Mouse (Mus musculus) lung, embryonic 15.5 days (tissue): ENCODE measurements around the gene Arhgef3. TPM values are rescaled to one million over a fixed set of nuclear protein-coding genes. Genes with fewer than 3 reads are reported as not detected.

Experiments used
- ATAC-seq: fragments of 200-750 bp; cut with Nextera tagmentation; 2 replicates; pipeline ENCODE4 v1.8.0; 2017; ENCODE audit warnings: moderate number of reproducible peaks, borderline replicate concordance; ENCODE audit not compliant: low FRiP score, low TSS enrichment; ENCODE audit errors: extremely low read depth
- H3K27ac ChIP-seq: fragments of 300-500 bp; sonication (generic); 2 replicates; pipeline ENCODE4 v1.5.1; 2015; ENCODE audit warnings: moderate library complexity, mild to moderate bottlenecking, inconsistent platforms
- H3K27me3 ChIP-seq: fragments of 300-500 bp; sonication (generic); 2 replicates; pipeline ENCODE4 v1.6.1; 2015; ENCODE audit warnings: inconsistent platforms
- H3K36me3 ChIP-seq: fragments of 300-500 bp; sonication (generic); 2 replicates; pipeline ENCODE4 v1.6.1; 2015; ENCODE audit warnings: inconsistent platforms
- H3K4me1 ChIP-seq: fragments of 300-500 bp; sonication (generic); 2 replicates; pipeline ENCODE4 v1.6.1; 2015; ENCODE audit warnings: inconsistent platforms
- H3K4me2 ChIP-seq: fragments of 300-500 bp; sonication (generic); 2 replicates; pipeline ENCODE4 v1.6.1; 2015; ENCODE audit warnings: inconsistent platforms, mild to moderate bottlenecking, moderate library complexity
- H3K4me3 ChIP-seq: fragments of 300-500 bp; sonication (generic); 2 replicates; pipeline ENCODE4 v1.5.1; 2015; ENCODE audit warnings: mild to moderate bottlenecking, inconsistent platforms
- H3K9ac ChIP-seq: fragments of 300-500 bp; sonication (generic); 2 replicates; pipeline ENCODE4 v1.6.1; 2015; ENCODE audit warnings: inconsistent platforms
- H3K9me3 ChIP-seq: fragments of 300-500 bp; sonication (generic); 2 replicates; pipeline ENCODE4 v1.6.1; 2016; ENCODE audit warnings: inconsistent platforms
- WGBS: fragments of 180-500 bp; shearing (Covaris S2); methylation state at CpG from one replicate; pipeline ENCODE4 v1.1.7; 2015; 5-methylcytosine and 5-hydroxymethylcytosine counted together
- polyA plus RNA-seq: library from polyadenylated mRNA; unstranded; fragments of >200 nt; fragmentation: Nextera tagmentation; extraction: Ambion mirVana; gene quantifications from 2 replicates; pipeline ENCODE4 v1.2.1, GENCODE M21; 2015

Gene Arhgef3
- polyA plus RNA-seq, 1 experiment from 2014 or later: 10.9 TPM

GRCm38 (mm10) chr14:27347666-27348065 lies 233.0 kb downstream of the Arhgef3 start:
- WGBS: 69% methylated on average over 5 of the region's 5 CpGs
- peaks cover 26% of the 10 kb centered on the region for H3K4me1 ChIP-seq
- no peak overlapping the region for H3K4me2 ChIP-seq
- no peak overlapping the region for H3K9ac ChIP-seq
- H3K36me3 ChIP-seq: no peaks in the 10 kb centered on the region
- no peak for ATAC-seq
- H3K4me3 ChIP-seq: no peak overlapping the region
- no peaks in the 10 kb centered on the region for H3K27me3 ChIP-seq
- H3K27ac ChIP-seq: no peak overlapping the region
- no peaks in the 10 kb centered on the region for H3K9me3 ChIP-seq

DNA sequence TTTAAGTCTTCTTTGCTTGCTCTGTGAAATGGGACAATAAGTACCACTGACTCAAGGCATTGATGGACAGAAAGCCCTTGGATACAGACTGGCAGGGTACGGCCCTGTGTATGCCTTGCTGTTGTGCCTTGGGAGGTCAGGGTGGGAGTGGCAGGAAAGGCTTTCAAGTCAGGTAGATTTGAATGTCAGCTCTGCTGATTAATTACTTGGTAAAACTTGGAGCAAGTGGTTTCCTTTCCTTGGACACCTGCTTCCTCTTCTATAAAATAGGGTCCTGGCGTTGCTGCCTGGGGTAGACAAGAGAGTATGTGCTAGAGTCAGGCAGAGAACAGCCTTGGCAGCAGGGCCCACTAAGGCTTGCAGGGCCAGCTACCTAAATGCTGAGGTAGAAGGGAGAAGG lies 233.4 kb downstream of the Arhgef3 start:
- no peaks in the 10 kb centered on the region for H3K27me3 ChIP-seq
- no peaks in the 10 kb centered on the region for H3K9me3 ChIP-seq
- H3K27ac ChIP-seq: no peak overlapping the region
- no peak overlapping the region for H3K4me3 ChIP-seq
- H3K4me2 ChIP-seq: no peak overlapping the region
- 69% methylated on average over 2 of the region's 2 CpGs for WGBS
- ATAC-seq: no peak
- peaks cover 30% of the 10 kb centered on the region for H3K4me1 ChIP-seq
- H3K36me3 ChIP-seq: no peaks in the 10 kb centered on the region
- H3K9ac ChIP-seq: no peak overlapping the region

DNA sequence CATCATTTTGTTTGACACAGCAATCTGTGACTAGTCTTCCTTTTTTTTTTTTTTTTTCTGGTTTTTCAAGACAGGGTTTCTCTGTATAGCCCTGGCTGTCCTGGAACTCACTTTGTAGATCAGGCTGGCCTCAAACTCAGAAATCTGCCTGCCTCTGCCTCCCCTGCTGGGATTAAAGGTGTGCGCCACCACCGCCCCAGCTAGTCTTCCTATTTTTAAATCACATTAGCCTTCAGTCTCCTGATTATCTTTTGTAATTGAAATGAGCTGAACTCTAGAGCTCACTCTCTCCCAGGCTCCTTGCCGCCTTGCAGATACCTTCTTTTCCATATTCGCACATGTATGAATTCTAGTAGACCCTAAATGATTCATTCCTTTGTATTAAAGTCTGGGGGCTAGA lies 234.0 kb downstream of the Arhgef3 start:
- no peak overlapping the region for H3K27ac ChIP-seq
- no peaks in the 10 kb centered on the region for H3K27me3 ChIP-seq
- no peak overlapping the region for H3K4me2 ChIP-seq
- peaks cover 32% of the 10 kb centered on the region for H3K4me1 ChIP-seq
- no peaks in the 10 kb centered on the region for H3K36me3 ChIP-seq
- no peak overlapping the region for H3K9ac ChIP-seq
- no peak for ATAC-seq
- no peak overlapping the region for H3K4me3 ChIP-seq
- H3K9me3 ChIP-seq: no peaks in the 10 kb centered on the region
- 91% methylated on average over 4 of the region's 4 CpGs for WGBS

GRCm38 (mm10) chr14:27349120-27349519 lies 234.4 kb downstream of the Arhgef3 start:
- 42% methylated on average over 3 of the region's 3 CpGs for WGBS
- ATAC-seq: no peak
- H3K27me3 ChIP-seq: no peaks in the 10 kb centered on the region
- H3K27ac ChIP-seq: no peak overlapping the region
- peaks cover 32% of the 10 kb centered on the region for H3K4me1 ChIP-seq
- H3K4me2 ChIP-seq: no peak overlapping the region
- no peak overlapping the region for H3K9ac ChIP-seq
- H3K36me3 ChIP-seq: no peaks in the 10 kb centered on the region
- no peaks in the 10 kb centered on the region for H3K9me3 ChIP-seq
- no peak overlapping the region for H3K4me3 ChIP-seq

GRCm38 (mm10) chr14:27349828-27350729 lies 235.4 kb downstream of the Arhgef3 start:
- no peak for ATAC-seq
- no peak overlapping the region for H3K4me3 ChIP-seq
- H3K27ac ChIP-seq: peak overlapping the region; percentile 92
- no peaks in the 10 kb centered on the region for H3K36me3 ChIP-seq
- no peaks in the 10 kb centered on the region for H3K27me3 ChIP-seq
- H3K9ac ChIP-seq: no peak overlapping the region
- 69% methylated on average over 17 of the region's 17 CpGs for WGBS
- H3K4me2 ChIP-seq: no peak overlapping the region
- H3K9me3 ChIP-seq: no peaks in the 10 kb centered on the region
- peaks cover 32% of the 10 kb centered on the region for H3K4me1 ChIP-seq

GRCm38 (mm10) chr14:27351051-27351475 lies 236.4 kb downstream of the Arhgef3 start:
- no peaks in the 10 kb centered on the region for H3K27me3 ChIP-seq
- no peaks in the 10 kb centered on the region for H3K9me3 ChIP-seq
- 56% methylated on average over 5 of the region's 5 CpGs for WGBS
- no peaks in the 10 kb centered on the region for H3K36me3 ChIP-seq
- ATAC-seq: no peak
- H3K4me3 ChIP-seq: no peak overlapping the region
- peak overlapping the region; percentile 92 for H3K27ac ChIP-seq
- H3K4me2 ChIP-seq: 0 out of 2 replicates have a peak overlapping the region, but pooled peaks have one; percentile 4
- peaks cover 33% of the 10 kb centered on the region for H3K4me1 ChIP-seq
- no peak overlapping the region for H3K9ac ChIP-seq

DNA sequence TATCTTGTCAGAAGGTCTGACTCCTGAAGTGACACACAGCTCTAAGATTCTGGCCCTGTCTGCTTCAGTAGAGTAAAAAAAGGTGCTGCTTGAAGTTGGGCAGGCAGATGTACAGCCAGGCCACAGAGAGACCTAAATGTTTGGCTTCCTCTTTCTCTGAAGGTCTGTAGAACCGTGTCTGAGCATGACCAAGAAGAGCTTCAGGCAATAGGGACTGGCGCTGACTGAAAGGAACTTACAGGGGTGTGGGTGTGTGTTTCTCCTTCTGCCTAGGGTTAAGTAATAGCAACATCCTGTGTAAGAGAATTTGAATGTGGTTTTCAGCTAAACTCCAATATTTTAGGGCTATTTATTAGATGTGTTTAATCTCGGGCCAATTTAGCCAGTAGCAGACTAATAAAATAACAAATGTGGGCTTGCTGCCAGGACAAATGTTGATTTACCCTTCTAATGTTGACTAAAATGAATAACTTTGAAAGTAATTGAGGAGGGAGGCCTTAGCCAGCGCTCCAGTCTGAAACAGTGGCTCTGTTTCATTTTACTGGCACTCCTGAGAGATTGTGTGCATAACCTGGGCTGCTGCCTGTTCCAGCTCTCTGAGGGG lies 236.9 kb downstream of the Arhgef3 start:
- peak overlapping the region; percentile 4; the same call in 1 of the 2 replicates for H3K4me2 ChIP-seq
- no peaks in the 10 kb centered on the region for H3K36me3 ChIP-seq
- H3K9ac ChIP-seq: no peak overlapping the region
- no peak overlapping the region for H3K4me3 ChIP-seq
- peak overlapping the region; percentile 92 for H3K27ac ChIP-seq
- no peaks in the 10 kb centered on the region for H3K9me3 ChIP-seq
- WGBS: 7% methylated on average over 4 of the region's 4 CpGs
- peaks cover 37% of the 10 kb centered on the region for H3K4me1 ChIP-seq
- ATAC-seq: peak; percentile 74; the same call in 1 of the 2 replicates
- no peaks in the 10 kb centered on the region for H3K27me3 ChIP-seq

DNA sequence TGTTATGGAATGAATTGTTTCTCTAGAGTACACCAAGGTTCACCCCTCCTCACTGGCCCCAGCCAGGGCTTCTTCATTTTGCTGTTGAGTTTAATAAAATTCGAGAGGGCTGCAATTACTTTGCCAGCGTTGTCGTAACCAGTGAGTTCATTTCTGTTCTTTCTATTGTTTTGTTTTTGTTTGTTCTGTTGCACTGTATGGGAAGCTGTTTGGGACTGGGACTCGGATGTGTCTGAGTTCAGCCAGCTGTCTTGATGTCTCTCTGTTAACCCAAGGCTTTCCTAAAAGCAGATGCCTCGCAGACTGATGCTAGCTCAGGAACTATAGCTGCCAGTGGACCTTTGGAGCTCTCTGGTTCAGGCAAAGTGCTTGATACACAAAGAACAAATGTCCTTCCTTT lies 237.8 kb downstream of the Arhgef3 start:
- 55% methylated on average over 5 of the region's 5 CpGs for WGBS

GRCm38 (mm10) chr14:27355151-27355550 lies 240.5 kb downstream of the Arhgef3 start:
- Histone ChIP-seq H3K36me3 (no peaks in the 10 kb centered on the region), H3K27me3 (no peaks in the 10 kb centered on the region), H3K4me3 (no peak overlapping the region), H3K9ac (no peak overlapping the region), H3K4me2 (no peak overlapping the region), H3K9me3 (no peaks in the 10 kb centered on the region), H3K4me1 (peaks cover 36% of the 10 kb centered on the region), H3K27ac (no peak overlapping the region)
- ATAC-seq: no peak
- 65% methylated on average over 6 of the region's 6 CpGs for WGBS

More for the DNA sequence above, 237.8 kb downstream of the Arhgef3 start:
- no peak for ATAC-seq
- no peak overlapping the region for H3K4me3 ChIP-seq
- peak overlapping the region; percentile 92 for H3K27ac ChIP-seq
- no peaks in the 10 kb centered on the region for H3K36me3 ChIP-seq
- H3K4me1 ChIP-seq: peaks cover 37% of the 10 kb centered on the region
- no peak overlapping the region; the same call in 1 of the 2 replicates for H3K4me2 ChIP-seq
- no peaks in the 10 kb centered on the region for H3K27me3 ChIP-seq
- H3K9me3 ChIP-seq: no peaks in the 10 kb centered on the region
- H3K9ac ChIP-seq: no peak overlapping the region

DNA sequence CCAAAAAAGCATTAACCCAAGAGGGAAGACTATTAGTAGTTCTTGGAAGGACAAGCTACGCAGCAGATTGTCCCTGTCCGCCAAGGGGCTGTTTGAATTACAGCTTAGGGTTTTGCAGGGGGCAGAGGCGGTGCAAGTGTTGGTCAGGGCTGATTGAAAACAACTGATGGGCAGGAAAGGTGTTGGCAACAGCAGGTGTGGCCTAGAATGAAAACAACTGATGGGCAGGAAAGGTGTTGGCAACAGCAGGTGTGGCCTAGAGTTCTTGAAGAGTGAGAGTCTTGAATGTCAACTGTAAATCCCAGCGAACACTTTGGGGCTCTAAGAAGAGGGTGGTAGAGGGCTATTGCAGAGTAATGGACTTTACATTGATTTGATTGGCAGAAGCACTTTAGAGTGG lies 241.2 kb downstream of the Arhgef3 start:
- H3K36me3 ChIP-seq: no peaks in the 10 kb centered on the region
- no peak overlapping the region for H3K4me3 ChIP-seq
- H3K27me3 ChIP-seq: no peaks in the 10 kb centered on the region
- H3K9me3 ChIP-seq: no peaks in the 10 kb centered on the region
- peaks cover 29% of the 10 kb centered on the region for H3K4me1 ChIP-seq
- ATAC-seq: no peak
- 72% methylated on average over 4 of the region's 4 CpGs for WGBS
- H3K9ac ChIP-seq: no peak overlapping the region
- no peak overlapping the region for H3K4me2 ChIP-seq
- no peak overlapping the region for H3K27ac ChIP-seq

DNA sequence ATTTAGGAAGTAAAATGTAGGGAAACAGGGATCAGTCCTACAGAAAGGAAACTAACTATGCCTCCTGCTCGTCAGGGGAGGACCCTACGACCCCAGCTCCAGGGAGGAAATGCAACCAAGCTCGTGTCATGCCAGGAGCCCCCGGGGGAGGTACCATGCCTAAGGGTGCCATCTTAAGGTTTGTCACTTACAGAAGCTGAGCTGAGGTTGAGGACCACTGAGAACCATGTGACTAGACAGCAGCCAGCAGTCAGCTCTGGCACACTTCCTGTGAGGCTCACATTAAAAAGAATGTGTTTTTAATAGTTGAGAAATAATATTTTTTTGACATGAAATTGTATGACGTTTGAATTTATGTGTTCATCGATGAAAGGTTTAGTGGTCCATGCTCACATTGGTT lies 242.4 kb downstream of the Arhgef3 start:
- no peaks in the 10 kb centered on the region for H3K27me3 ChIP-seq
- peaks cover 17% of the 10 kb centered on the region for H3K4me1 ChIP-seq
- no peak for ATAC-seq
- H3K27ac ChIP-seq: no peak overlapping the region
- WGBS: 54% methylated on average over 6 of the region's 6 CpGs
- no peak overlapping the region for H3K4me3 ChIP-seq
- no peaks in the 10 kb centered on the region for H3K9me3 ChIP-seq
- H3K4me2 ChIP-seq: no peak overlapping the region
- H3K36me3 ChIP-seq: no peaks in the 10 kb centered on the region
- no peak overlapping the region for H3K9ac ChIP-seq

- Histone ChIP-seq H3K4me2 (no peak overlapping the region), H3K4me1 (peaks cover 6% of the 10 kb centered on the region; the same call in 1 of the 2 replicates), H3K9me3 (no peaks in the 10 kb centered on the region), H3K27ac (no peak overlapping the region), H3K36me3 (no peaks in the 10 kb centered on the region), H3K27me3 (no peaks in the 10 kb centered on the region), H3K4me3 (no peak overlapping the region), H3K9ac (no peak overlapping the region)
- no peak for ATAC-seq
- 47% methylated on average over 6 of the region's 6 CpGs for WGBS
Measured at GRCm38 (mm10) chr14:27358202-27358601, 243.5 kb downstream of the Arhgef3 start.
